Mouse (Mus musculus) liver, postnatal 0 days (tissue): ENCODE results near the gene Zfp418. TPM values are rescaled to one million over a fixed set of nuclear protein-coding genes. Genes with fewer than 3 reads are reported as not detected.
"Not testable (repeated sequence)": the region's sequence is repeated elsewhere in the genome, so short reads cannot be mapped to it uniquely, and the experiment has no call there.

Experiments
- ATAC-seq: fragments of 200-750 bp; cut with Nextera tagmentation; 2 replicates; pipeline ENCODE4 v1.8.0; 2017; ENCODE audit warnings: mild to moderate bottlenecking, moderate library complexity
- DNase-seq: peaks from one replicate; pipeline ENCODE4 v3.0.0-alpha.2; 2016
- H3K27ac ChIP-seq: fragments of 300-500 bp; sonication (generic); 2 replicates; pipeline ENCODE4 v1.5.1; 2014; ENCODE audit warnings: antibody characterized with exemption, moderate library complexity, mild to moderate bottlenecking, low read depth
- H3K27me3 ChIP-seq: fragments of 300-500 bp; sonication (generic); 2 replicates; pipeline ENCODE4 v1.6.1; 2014; ENCODE audit warnings: low read length, control low read depth, mixed read lengths; ENCODE audit not compliant: insufficient read depth
- H3K36me3 ChIP-seq: fragments of 300-500 bp; sonication (generic); replicated peaks from 2 replicates; pipeline ENCODE4 v1.6.1; 2014; ENCODE audit warnings: mild to moderate bottlenecking, control low read depth, low read length, moderate library complexity, mixed read lengths; ENCODE audit not compliant: insufficient read depth
- H3K4me1 ChIP-seq: fragments of 300-500 bp; sonication (generic); 2 replicates; pipeline ENCODE4 v1.6.1; 2014; ENCODE audit warnings: antibody characterized with exemption, mild to moderate bottlenecking, control low read depth; ENCODE audit not compliant: insufficient read depth
- H3K4me2 ChIP-seq: fragments of 300-500 bp; sonication (generic); 2 replicates; pipeline ENCODE4 v1.6.1; 2014; ENCODE audit warnings: low read depth, mild to moderate bottlenecking, low read length, moderate library complexity, mixed read lengths
- H3K4me3 ChIP-seq: fragments of 300-500 bp; sonication (generic); 2 replicates; pipeline ENCODE4 v1.5.1; 2014; ENCODE audit warnings: low read depth, low read length
- H3K9ac ChIP-seq: fragments of 300-500 bp; sonication (generic); replicated peaks from 2 replicates; pipeline ENCODE4 v1.6.1; 2014; ENCODE audit warnings: mild to moderate bottlenecking, moderate library complexity
- H3K9me3 ChIP-seq: fragments of 300-500 bp; sonication (generic); 2 replicates; pipeline ENCODE4 v1.6.1; 2016; ENCODE audit warnings: mild to moderate bottlenecking, control low read depth, low read length, mixed read lengths
- CTCF ChIP-seq: sonication (generic); IDR thresholded peaks from 2 replicates; pipeline ENCODE4 v1.5.1; 2016; ENCODE audit warnings: antibody characterized with exemption, low read depth
- EP300 ChIP-seq: IDR thresholded peaks from 2 replicates; pipeline ENCODE4 v1.6.1; 2016; ENCODE audit warnings: antibody characterized with exemption, low read depth, mild to moderate bottlenecking
- WGBS: fragments of 180-500 bp; shearing (Covaris S2); extraction: QIAGEN DNeasy Blood & Tissue Kit; methylation state at CpG from one replicate; pipeline ENCODE4 v1.1.7; 2014; ENCODE audit not compliant: insufficient replicate concordance; 5-methylcytosine and 5-hydroxymethylcytosine counted together
- polyA plus RNA-seq: library from polyadenylated mRNA; unstranded; fragments of >200 nt; fragmentation: Nextera tagmentation; extraction: Ambion mirVana; gene quantifications from 2 replicates; pipeline ENCODE4 v1.2.1, GENCODE M21; 2015

The Zfp418 gene
- polyA plus RNA-seq, 1 experiment from 2014 or later: 0.29 TPM

GRCm38 (mm10) chr7:7145991-7146608 is 25.0 kb upstream of the Zfp418 start:
- no peak for DNase-seq
- no peak overlapping the region for H3K4me3 ChIP-seq
- H3K9me3 ChIP-seq: no peaks in the 10 kb centered on the region
- no peaks in the 10 kb centered on the region for H3K27me3 ChIP-seq
- H3K27ac ChIP-seq: no peak overlapping the region
- H3K36me3 ChIP-seq: no peaks in the 10 kb centered on the region
- no peak for TF ChIP-seq EP300
- TF ChIP-seq CTCF: no peak
- ATAC-seq: no peak
- H3K4me2 ChIP-seq: no peak overlapping the region
- H3K9ac ChIP-seq: no peak overlapping the region
- H3K4me1 ChIP-seq: no peaks in the 10 kb centered on the region
- 83% methylated on average over 15 of the region's 15 CpGs for WGBS

- Histone ChIP-seq H3K27ac (no peak overlapping the region), H3K4me3 (no peak overlapping the region), H3K9me3 (no peaks in the 10 kb centered on the region), H3K9ac (no peak overlapping the region), H3K4me1 (no peaks in the 10 kb centered on the region; the same call in 1 of the 2 replicates), H3K27me3 (no peaks in the 10 kb centered on the region), H3K36me3 (peaks cover 5% of the 10 kb centered on the region; the same call in 1 of the 2 replicates), H3K4me2 (no peak overlapping the region)
- TF ChIP-seq EP300 (no peak), CTCF (no peak)
- no peak for ATAC-seq
- 77% methylated on average over 1 of the region's 1 CpGs for WGBS
- no peak for DNase-seq
Measured at GRCm38 (mm10) chr7:7185897-7186296, 14.8 kb downstream of the Zfp418 start.

GRCm38 (mm10) chr7:7187417-7188190 is 16.5 kb downstream of the Zfp418 start:
- H3K4me2 ChIP-seq: peak overlapping the region; percentile 69
- H3K27ac ChIP-seq: no peak overlapping the region
- no peaks in the 10 kb centered on the region for H3K27me3 ChIP-seq
- DNase-seq: no peak
- H3K9ac ChIP-seq: no peak overlapping the region
- 18% methylated on average over 13 of the region's 13 CpGs for WGBS
- H3K36me3 ChIP-seq: no peaks in the 10 kb centered on the region
- H3K4me1 ChIP-seq: no peaks in the 10 kb centered on the region; the same call in 1 of the 2 replicates
- 0 out of 2 replicates have a peak, but pooled peaks have one; percentile 12 for TF ChIP-seq CTCF
- no peak for TF ChIP-seq EP300
- H3K9me3 ChIP-seq: no peaks in the 10 kb centered on the region
- H3K4me3 ChIP-seq: peak overlapping the region; percentile 54
- peak; percentile 24 for ATAC-seq

GRCm38 (mm10) chr7:7188191-7188942 is 17.2 kb downstream of the Zfp418 start:
- no peaks in the 10 kb centered on the region for H3K27me3 ChIP-seq
- WGBS: 9% methylated on average over 18 of the region's 18 CpGs
- H3K27ac ChIP-seq: no peak overlapping the region
- peak; percentile 76 for DNase-seq
- ATAC-seq: peak; percentile 97
- H3K4me2 ChIP-seq: peak overlapping the region; percentile 69
- H3K4me3 ChIP-seq: peak overlapping the region; percentile 54
- no peaks in the 10 kb centered on the region for H3K9me3 ChIP-seq
- no peaks in the 10 kb centered on the region; the same call in 1 of the 2 replicates for H3K4me1 ChIP-seq
- peak; percentile 81 for TF ChIP-seq CTCF
- TF ChIP-seq EP300: no peak
- H3K9ac ChIP-seq: no peak overlapping the region
- H3K36me3 ChIP-seq: no peaks in the 10 kb centered on the region

- not testable (repeated sequence) for ATAC-seq, H3K27ac ChIP-seq, H3K36me3 ChIP-seq, H3K27me3 ChIP-seq, H3K4me1 ChIP-seq, H3K9me3 ChIP-seq
- Histone ChIP-seq H3K9ac (peak within 1 kb of the TSS; percentile 60), H3K4me2 (peak within 1 kb of the TSS; percentile 64), H3K4me3 (peak within 1 kb of the TSS; percentile 53)
- WGBS: 2% methylated on average over 23 of the region's 24 CpGs
- DNase-seq: peak; percentile 17
Measured at GRCm38 (mm10) chr7:7209313-7210151, 38.4 kb downstream of the Zfp418 start, which contains the start of gene Zfp772. TSS of gene Zfp772 (minus strand) at chr7:7209998.

Other genes with a start within 250 kb of the Zfp418 start
- not detected in 2 replicates for gene Aurkc, start 176.0 kb upstream of the Zfp418 start, polyA plus RNA-seq
- gene Zfp954, start 49.8 kb upstream of the Zfp418 start, polyA plus RNA-seq: 3.1 and 3.5 TPM in 2 replicates
- gene Zfp773, start 34.6 kb upstream of the Zfp418 start, polyA plus RNA-seq: 0.20 and 0.27 TPM in 2 replicates
- 0.94 and 1.0 TPM in 2 replicates for gene Zfp772, start 38.7 kb downstream of the Zfp418 start, polyA plus RNA-seq
- gene Vmn2r29, start 76.0 kb downstream of the Zfp418 start, polyA plus RNA-seq: 0.12 TPM in 1 of 2 replicates, not detected in the other
- 0.36 and 0.82 TPM in 2 replicates for gene Gm45844, start 107.0 kb downstream of the Zfp418 start, polyA plus RNA-seq
- gene Clcn4, start 129.5 kb downstream of the Zfp418 start, polyA plus RNA-seq: 13.3 and 16.3 TPM in 2 replicates
- not detected in 2 replicates for gene Vmn2r30, start 166.3 kb downstream of the Zfp418 start, polyA plus RNA-seq
- gene Gm45783, start 203.2 kb downstream of the Zfp418 start, polyA plus RNA-seq: not detected in 2 replicates
- gene Vmn2r31, start 228.4 kb downstream of the Zfp418 start, polyA plus RNA-seq: not detected in 2 replicates